Mouse (Mus musculus) forebrain, embryonic 13.5 days (tissue): ENCODE data around the gene Col6a6. TPM values are rescaled to one million over a fixed set of nuclear protein-coding genes. Genes with fewer than 3 reads are reported as not detected.

Experiments
- ATAC-seq: fragments of 200-750 bp; cut with Nextera tagmentation; 2 replicates; pipeline ENCODE4 v1.8.0; 2017
- H3K27ac ChIP-seq: fragments of 300-500 bp; sonication (generic); 2 replicates; pipeline ENCODE4 v1.5.1; 2015; ENCODE audit warnings: inconsistent platforms, mild to moderate bottlenecking, moderate library complexity
- H3K27me3 ChIP-seq: fragments of 300-500 bp; sonication (generic); 2 replicates; pipeline ENCODE4 v1.6.1; 2015; ENCODE audit warnings: mild to moderate bottlenecking, inconsistent platforms
- H3K36me3 ChIP-seq: fragments of 300-500 bp; sonication (generic); 2 replicates; pipeline ENCODE4 v1.6.1; 2015; ENCODE audit warnings: mild to moderate bottlenecking, inconsistent platforms; ENCODE audit not compliant: poor library complexity, severe bottlenecking
- H3K4me1 ChIP-seq: fragments of 300-500 bp; sonication (generic); 2 replicates; pipeline ENCODE4 v1.6.1; 2015; ENCODE audit warnings: inconsistent platforms
- H3K4me2 ChIP-seq: fragments of 300-500 bp; sonication (generic); 2 replicates; pipeline ENCODE4 v1.6.1; 2015; ENCODE audit warnings: inconsistent platforms, mild to moderate bottlenecking, moderate library complexity
- H3K4me3 ChIP-seq: fragments of 300-500 bp; sonication (generic); 2 replicates; pipeline ENCODE4 v1.5.1; 2015; ENCODE audit warnings: mild to moderate bottlenecking, inconsistent platforms
- H3K9ac ChIP-seq: fragments of 300-500 bp; sonication (generic); 2 replicates; pipeline ENCODE4 v1.6.1; 2015; ENCODE audit warnings: mild to moderate bottlenecking, inconsistent platforms
- H3K9me3 ChIP-seq: fragments of 300-500 bp; sonication (generic); replicated peaks from 2 replicates; pipeline ENCODE4 v1.6.1; 2016; ENCODE audit warnings: inconsistent platforms
- WGBS: fragments of 180-500 bp; shearing (Covaris S2); methylation state at CpG from one replicate; pipeline ENCODE4 v1.1.7; 2015; 5-methylcytosine and 5-hydroxymethylcytosine counted together
- polyA plus RNA-seq: library from polyadenylated mRNA; unstranded; fragments of >200 nt; fragmentation: Nextera tagmentation; extraction: Ambion mirVana; gene quantifications from 2 replicates; pipeline ENCODE4 v1.2.1, GENCODE M21; 2015

Col6a6 gene
- polyA plus RNA-seq, 1 experiment from 2014 or later: 0.03 TPM

GRCm38 (mm10) chr9:105835587-105835986, 7.6 kb upstream of the Col6a6 start:
- Histone ChIP-seq H3K27ac (no peak overlapping the region), H3K4me1 (no peaks in the 10 kb centered on the region), H3K9me3 (no peaks in the 10 kb centered on the region), H3K9ac (no peak overlapping the region), H3K36me3 (no peaks in the 10 kb centered on the region), H3K4me3 (no peak overlapping the region), H3K4me2 (no peak overlapping the region), H3K27me3 (no peaks in the 10 kb centered on the region)
- no peak for ATAC-seq
- 91% methylated on average over 7 of the region's 7 CpGs for WGBS

DNA sequence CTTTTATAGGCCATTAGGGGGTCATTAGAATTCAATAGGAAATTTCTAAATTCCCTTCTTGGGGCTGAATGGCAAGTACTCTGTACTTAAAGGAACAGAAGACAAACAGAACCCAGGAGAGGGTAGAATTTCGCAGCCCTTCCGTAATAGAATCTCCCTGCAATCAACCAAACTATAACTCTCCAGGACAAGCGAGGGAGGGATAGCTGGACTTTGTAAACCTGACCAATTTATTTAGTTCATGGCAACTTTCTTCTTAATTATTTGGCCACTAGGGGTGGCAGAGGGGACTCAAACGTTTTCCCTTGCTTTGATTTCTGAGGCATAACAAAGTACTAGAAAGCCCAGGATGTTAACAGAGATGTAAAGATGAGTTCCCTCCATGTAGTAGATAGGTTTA, 6.8 kb upstream of the Col6a6 start:
- 49% methylated on average over 4 of the region's 4 CpGs for WGBS
- Histone ChIP-seq H3K4me3 (no peak overlapping the region), H3K9ac (no peak overlapping the region)

GRCm38 (mm10) chr9:105831291-105831690, 3.3 kb upstream of the Col6a6 start:
- Histone ChIP-seq H3K4me2 (no peak overlapping the region), H3K4me3 (no peak overlapping the region), H3K9me3 (no peaks in the 10 kb centered on the region), H3K27me3 (0 out of 2 replicates have a peak, but pooled peaks cover 2% of the 10 kb centered on the region), H3K27ac (no peak overlapping the region), H3K9ac (no peak overlapping the region), H3K4me1 (no peaks in the 10 kb centered on the region), H3K36me3 (no peaks in the 10 kb centered on the region)
- WGBS: 94% methylated on average over 9 of the region's 9 CpGs
- ATAC-seq: no peak

More for the DNA sequence above, 6.8 kb upstream of the Col6a6 start:
- H3K27ac ChIP-seq: no peak overlapping the region
- no peaks in the 10 kb centered on the region for H3K36me3 ChIP-seq
- no peak for ATAC-seq
- H3K27me3 ChIP-seq: no peaks in the 10 kb centered on the region
- H3K9me3 ChIP-seq: no peaks in the 10 kb centered on the region
- no peak overlapping the region for H3K4me2 ChIP-seq
- no peaks in the 10 kb centered on the region for H3K4me1 ChIP-seq

GRCm38 (mm10) chr9:105827076-105827647, 798 bp downstream of the Col6a6 start:
- 78% methylated on average over 8 of the region's 8 CpGs for WGBS
- H3K4me3 ChIP-seq: no peak overlapping the region
- no peaks in the 10 kb centered on the region for H3K4me1 ChIP-seq
- no peak overlapping the region for H3K4me2 ChIP-seq
- H3K27ac ChIP-seq: no peak overlapping the region
- no peaks in the 10 kb centered on the region for H3K9me3 ChIP-seq
- no peak for ATAC-seq
- 0 out of 2 replicates have a peak, but pooled peaks cover 2% of the 10 kb centered on the region for H3K27me3 ChIP-seq
- H3K36me3 ChIP-seq: no peaks in the 10 kb centered on the region
- no peak overlapping the region for H3K9ac ChIP-seq

- no peak overlapping the region for H3K4me2 ChIP-seq
- H3K9me3 ChIP-seq: no peaks in the 10 kb centered on the region
- no peak overlapping the region for H3K4me3 ChIP-seq
- no peak overlapping the region for H3K27ac ChIP-seq
- no peak for ATAC-seq
- WGBS: 89% methylated on average over 6 of the region's 6 CpGs
- H3K36me3 ChIP-seq: no peaks in the 10 kb centered on the region
- no peaks in the 10 kb centered on the region for H3K27me3 ChIP-seq
- H3K4me1 ChIP-seq: no peaks in the 10 kb centered on the region
- no peak overlapping the region for H3K9ac ChIP-seq
Measured at GRCm38 (mm10) chr9:105820711-105821110, 7.2 kb downstream of the Col6a6 start.

GRCm38 (mm10) chr9:105819155-105819709, 8.7 kb downstream of the Col6a6 start:
- Histone ChIP-seq H3K9ac (no peak overlapping the region), H3K4me2 (no peak overlapping the region), H3K4me1 (no peaks in the 10 kb centered on the region), H3K36me3 (no peaks in the 10 kb centered on the region), H3K27me3 (no peaks in the 10 kb centered on the region), H3K9me3 (no peaks in the 10 kb centered on the region), H3K27ac (no peak overlapping the region), H3K4me3 (no peak overlapping the region)
- ATAC-seq: no peak
- WGBS: 73% methylated on average over 29 of the region's 29 CpGs

DNA sequence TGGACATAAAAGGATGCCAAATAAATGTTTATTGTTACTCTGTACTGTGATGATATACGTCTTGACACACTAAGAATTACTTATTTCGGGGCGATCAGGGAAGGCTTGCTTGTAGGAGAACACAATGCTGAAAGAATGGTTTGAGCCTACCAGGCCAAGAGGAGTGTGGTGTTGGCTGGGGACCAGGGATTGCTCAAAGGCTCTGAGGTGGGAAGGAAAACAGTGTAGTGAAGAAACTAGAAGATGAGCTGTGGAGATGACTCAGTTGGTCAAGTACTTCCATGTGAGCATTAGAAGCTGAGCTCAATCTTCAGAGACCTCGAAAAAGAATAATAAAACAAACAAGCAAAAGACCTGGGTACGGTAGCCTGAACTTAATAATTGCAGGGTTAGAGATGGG, 13.5 kb downstream of the Col6a6 start:
- WGBS: 82% methylated on average over 5 of the region's 5 CpGs
- no peaks in the 10 kb centered on the region for H3K9me3 ChIP-seq
- no peak overlapping the region for H3K4me2 ChIP-seq
- H3K36me3 ChIP-seq: no peaks in the 10 kb centered on the region
- H3K4me3 ChIP-seq: no peak overlapping the region
- no peaks in the 10 kb centered on the region for H3K4me1 ChIP-seq
- H3K27me3 ChIP-seq: no peaks in the 10 kb centered on the region
- H3K9ac ChIP-seq: no peak overlapping the region
- ATAC-seq: no peak
- H3K27ac ChIP-seq: no peak overlapping the region

DNA sequence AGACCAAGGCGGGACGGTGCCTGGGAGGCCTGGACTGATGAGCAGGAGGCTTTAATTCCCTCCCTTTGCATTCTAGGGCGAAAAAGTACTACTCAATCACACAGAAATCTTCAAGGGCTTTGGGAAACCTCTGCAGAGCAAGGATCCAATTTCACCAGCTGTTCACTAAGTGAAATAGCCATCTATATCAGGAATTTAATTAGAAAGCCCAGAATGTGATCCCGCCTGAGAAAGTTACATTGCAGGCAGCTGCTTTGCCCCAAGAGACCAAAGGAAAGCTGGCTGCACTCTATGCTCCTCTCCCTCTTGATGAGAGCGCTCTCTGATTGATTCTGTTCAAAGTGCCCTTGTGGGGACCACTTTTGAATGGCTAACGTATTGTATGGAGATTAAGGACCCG, 16.5 kb downstream of the Col6a6 start:
- Histone ChIP-seq H3K27me3 (no peaks in the 10 kb centered on the region), H3K4me2 (no peak overlapping the region), H3K36me3 (no peaks in the 10 kb centered on the region), H3K9ac (no peak overlapping the region), H3K9me3 (no peaks in the 10 kb centered on the region), H3K4me3 (no peak overlapping the region), H3K27ac (no peak overlapping the region), H3K4me1 (no peaks in the 10 kb centered on the region)
- 51% methylated on average over 7 of the region's 7 CpGs for WGBS
- no peak for ATAC-seq

- no peak overlapping the region for H3K27ac ChIP-seq
- ATAC-seq: no peak
- no peak overlapping the region for H3K9ac ChIP-seq
- H3K27me3 ChIP-seq: no peaks in the 10 kb centered on the region
- H3K4me1 ChIP-seq: no peaks in the 10 kb centered on the region
- H3K9me3 ChIP-seq: no peaks in the 10 kb centered on the region
- WGBS: 85% methylated on average over 17 of the region's 17 CpGs
- no peak overlapping the region for H3K4me2 ChIP-seq
- H3K36me3 ChIP-seq: no peaks in the 10 kb centered on the region
- no peak overlapping the region for H3K4me3 ChIP-seq
Measured at GRCm38 (mm10) chr9:105808920-105809505, 18.9 kb downstream of the Col6a6 start.

GRCm38 (mm10) chr9:105803416-105803815, 24.5 kb downstream of the Col6a6 start:
- WGBS: 82% methylated on average over 8 of the region's 8 CpGs
- Histone ChIP-seq H3K9me3 (no peaks in the 10 kb centered on the region), H3K4me1 (no peaks in the 10 kb centered on the region), H3K4me2 (no peak overlapping the region), H3K27me3 (no peaks in the 10 kb centered on the region), H3K4me3 (no peak overlapping the region), H3K36me3 (no peaks in the 10 kb centered on the region), H3K27ac (no peak overlapping the region), H3K9ac (no peak overlapping the region)
- ATAC-seq: no peak

- Histone ChIP-seq H3K4me1 (peaks cover 4% of the 10 kb centered on the region), H3K36me3 (no peaks in the 10 kb centered on the region), H3K9ac (no peak overlapping the region), H3K27me3 (no peaks in the 10 kb centered on the region), H3K4me2 (no peak overlapping the region), H3K27ac (no peak overlapping the region), H3K4me3 (no peak overlapping the region), H3K9me3 (no peaks in the 10 kb centered on the region)
- 82% methylated on average over 5 of the region's 5 CpGs for WGBS
- no peak for ATAC-seq
Measured at GRCm38 (mm10) chr9:105801463-105801862, 26.5 kb downstream of the Col6a6 start.

GRCm38 (mm10) chr9:105800286-105800685, 27.7 kb downstream of the Col6a6 start:
- H3K9ac ChIP-seq: no peak overlapping the region
- no peak for ATAC-seq
- H3K36me3 ChIP-seq: no peaks in the 10 kb centered on the region
- no peak overlapping the region for H3K4me2 ChIP-seq
- H3K4me3 ChIP-seq: no peak overlapping the region
- no peak overlapping the region for H3K27ac ChIP-seq
- no peaks in the 10 kb centered on the region for H3K9me3 ChIP-seq
- no peaks in the 10 kb centered on the region for H3K27me3 ChIP-seq
- WGBS: 89% methylated on average over 5 of the region's 5 CpGs
- peaks cover 15% of the 10 kb centered on the region for H3K4me1 ChIP-seq

DNA sequence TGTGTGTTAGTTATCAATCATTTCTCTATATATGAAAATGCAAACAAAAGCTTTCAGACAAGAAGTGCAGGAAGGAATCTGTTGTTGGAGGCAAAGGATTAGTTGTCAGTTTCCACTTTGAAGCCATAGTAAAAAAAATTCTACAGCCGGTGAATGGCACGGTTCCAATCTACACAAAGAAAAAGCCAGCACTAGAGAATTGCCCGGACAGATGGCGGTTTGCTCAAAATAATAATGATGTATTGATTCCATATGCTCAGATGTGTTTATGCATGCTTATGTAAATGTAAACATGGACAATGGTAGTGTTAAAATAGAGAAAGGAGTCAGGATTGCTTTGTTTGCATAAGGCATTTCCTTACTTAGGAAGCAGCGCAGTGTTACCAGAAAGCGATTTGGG, 31.8 kb downstream of the Col6a6 start:
- Histone ChIP-seq H3K9ac (no peak overlapping the region), H3K36me3 (no peaks in the 10 kb centered on the region), H3K9me3 (no peaks in the 10 kb centered on the region), H3K4me3 (no peak overlapping the region), H3K27me3 (no peaks in the 10 kb centered on the region), H3K4me2 (no peak overlapping the region), H3K27ac (peak overlapping the region; percentile 44; the same call in 1 of the 2 replicates), H3K4me1 (peaks cover 18% of the 10 kb centered on the region)
- peak; percentile 30; the same call in 1 of the 2 replicates for ATAC-seq
- 49% methylated on average over 6 of the region's 6 CpGs for WGBS
